Mouse (Mus musculus) spleen, adult 2 months (tissue): ENCODE data around the gene Rdx. TPM values are rescaled to one million over a fixed set of nuclear protein-coding genes. Genes with fewer than 3 reads are reported as not detected.

Source experiments
- DNase-seq, 2 experiments: peaks; one replicate each; pipeline versions ENCODE4 v3.0.0 to v3.0.0-alpha.2; 2012 to 2021; ENCODE audit warnings: low spot score in 2 of 2, low read depth in 1 of 2
- H3K27ac ChIP-seq: fragments of 200-500 bp; 2 replicates; pipeline ENCODE4 v1.5.1; 2012; ENCODE audit warnings: low read length, inconsistent platforms; ENCODE audit not compliant: insufficient read depth
- H3K27me3 ChIP-seq: fragments of 200-500 bp; 2 replicates; pipeline ENCODE4 v1.6.1; 2012; ENCODE audit warnings: mild to moderate bottlenecking, moderate library complexity, low read length, inconsistent platforms; ENCODE audit not compliant: control insufficient read depth, insufficient read depth
- H3K36me3 ChIP-seq: fragments of 200-500 bp; 2 replicates; pipeline ENCODE4 v1.6.1; 2012; ENCODE audit warnings: mild to moderate bottlenecking, low read length, inconsistent platforms; ENCODE audit not compliant: control insufficient read depth, insufficient read depth
- H3K4me1 ChIP-seq: fragments of 200-500 bp; 2 replicates; pipeline ENCODE4 v1.6.1; 2011; ENCODE audit warnings: inconsistent platforms; ENCODE audit not compliant: control insufficient read depth, insufficient read depth, insufficient read length
- H3K4me3 ChIP-seq: fragments of 200-500 bp; 2 replicates; pipeline ENCODE4 v1.5.1; 2011; ENCODE audit warnings: mild to moderate bottlenecking, inconsistent platforms; ENCODE audit not compliant: insufficient read depth, insufficient read length; ENCODE audit errors: extremely low read depth
- CTCF ChIP-seq: fragments of 200-500 bp; IDR thresholded peaks from 2 replicates; pipeline ENCODE4 v1.5.1; 2011; ENCODE audit warnings: mild to moderate bottlenecking, inconsistent platforms; ENCODE audit not compliant: insufficient read depth, insufficient read length, insufficient replicate concordance; ENCODE audit errors: extremely low read depth
- POLR2A ChIP-seq: fragments of 200-500 bp; IDR thresholded peaks from 2 replicates; pipeline ENCODE4 v1.6.1; 2011; ENCODE audit warnings: low read depth, low read length, inconsistent platforms
- WGBS: fragments of 180-500 bp; shearing (Covaris S2); methylation state at CpG from one replicate; pipeline ENCODE4 v1.1.7; 2018; 5-methylcytosine and 5-hydroxymethylcytosine counted together
- polyA plus RNA-seq: library from polyadenylated mRNA; depleted of rRNA; stranded (reverse); fragments of >200 nt; gene quantifications from 2 replicates; pipeline ENCODE4 v1.2.3, GENCODE M21; 2012

The Rdx gene
- polyA plus RNA-seq, 1 experiment, result 6.3 TPM

GRCm38 (mm10) chr9:52082414-52082813 lies 35.4 kb downstream of the Rdx start:
- TF ChIP-seq CTCF (no peak), POLR2A (no peak)
- no peak overlapping the region for H3K27ac ChIP-seq
- H3K27me3 ChIP-seq, result no peaks in the 10 kb centered on the region
- 61% methylated on average over 4 of the region's 4 CpGs for WGBS
- H3K36me3 ChIP-seq, result peaks cover 30% of the 10 kb centered on the region
- DNase-seq, result no peak
- H3K4me3 ChIP-seq, result no peak overlapping the region
- no peaks in the 10 kb centered on the region for H3K4me1 ChIP-seq

- H3K4me1 ChIP-seq, result no peaks in the 10 kb centered on the region
- H3K36me3 ChIP-seq, result peaks cover 12% of the 10 kb centered on the region; the same call in 1 of the 2 replicates
- H3K27me3 ChIP-seq, result no peaks in the 10 kb centered on the region
- no peak for DNase-seq
- TF ChIP-seq CTCF (no peak), POLR2A (no peak)
- no peak overlapping the region for H3K27ac ChIP-seq
- WGBS, result 91% methylated on average over 9 of the region's 9 CpGs
- H3K4me3 ChIP-seq, result no peak overlapping the region
Measured at GRCm38 (mm10) chr9:52091752-52092151, 44.8 kb downstream of the Rdx start.

- no peak overlapping the region for H3K27ac ChIP-seq
- no peaks in the 10 kb centered on the region for H3K27me3 ChIP-seq
- H3K4me3 ChIP-seq, result no peak overlapping the region
- DNase-seq, result no peak
- WGBS, result 92% methylated on average over 5 of the region's 5 CpGs
- no peaks in the 10 kb centered on the region for H3K4me1 ChIP-seq
- TF ChIP-seq CTCF (no peak), POLR2A (no peak)
- peaks cover 7% of the 10 kb centered on the region; the same call in 1 of the 2 replicates for H3K36me3 ChIP-seq
Measured at GRCm38 (mm10) chr9:52092311-52092710, 45.3 kb downstream of the Rdx start.

DNA sequence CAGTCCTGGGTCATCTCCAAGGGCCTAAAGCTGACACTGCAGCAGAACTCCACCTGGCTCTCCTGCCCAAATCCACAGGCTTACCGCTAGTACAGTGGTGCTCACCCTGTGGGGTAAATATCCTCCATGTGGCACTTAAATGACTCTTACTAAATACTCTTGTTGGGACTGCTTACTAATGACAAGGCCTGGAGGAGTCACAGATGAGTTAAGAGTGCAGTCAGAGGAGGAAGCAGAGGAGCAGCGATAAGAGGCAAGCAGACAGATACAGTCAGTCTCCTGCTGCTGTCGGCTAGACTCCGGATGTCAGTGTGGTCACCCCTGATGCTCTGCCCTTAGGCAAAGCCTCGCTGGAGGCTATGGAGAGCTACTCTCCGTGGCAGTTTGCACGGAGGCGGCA lies 46.1 kb downstream of the Rdx start:
- DNase-seq, result no peak
- Histone ChIP-seq H3K27me3 (no peaks in the 10 kb centered on the region), H3K36me3 (peaks cover 5% of the 10 kb centered on the region; the same call in 1 of the 2 replicates), H3K4me3 (no peak overlapping the region), H3K27ac (no peak overlapping the region), H3K4me1 (no peaks in the 10 kb centered on the region)
- WGBS, result 68% methylated on average over 8 of the region's 8 CpGs
- TF ChIP-seq POLR2A (no peak), CTCF (no peak)

- WGBS, result 90% methylated on average over 5 of the region's 5 CpGs
- no peak for DNase-seq
- Histone ChIP-seq H3K27me3 (no peaks in the 10 kb centered on the region), H3K4me3 (no peak overlapping the region), H3K4me1 (no peaks in the 10 kb centered on the region), H3K27ac (no peak overlapping the region), H3K36me3 (peaks cover 1% of the 10 kb centered on the region; the same call in 1 of the 2 replicates)
- TF ChIP-seq CTCF (no peak), POLR2A (no peak)
Measured at GRCm38 (mm10) chr9:52094016-52094415, 47.0 kb downstream of the Rdx start.

DNA sequence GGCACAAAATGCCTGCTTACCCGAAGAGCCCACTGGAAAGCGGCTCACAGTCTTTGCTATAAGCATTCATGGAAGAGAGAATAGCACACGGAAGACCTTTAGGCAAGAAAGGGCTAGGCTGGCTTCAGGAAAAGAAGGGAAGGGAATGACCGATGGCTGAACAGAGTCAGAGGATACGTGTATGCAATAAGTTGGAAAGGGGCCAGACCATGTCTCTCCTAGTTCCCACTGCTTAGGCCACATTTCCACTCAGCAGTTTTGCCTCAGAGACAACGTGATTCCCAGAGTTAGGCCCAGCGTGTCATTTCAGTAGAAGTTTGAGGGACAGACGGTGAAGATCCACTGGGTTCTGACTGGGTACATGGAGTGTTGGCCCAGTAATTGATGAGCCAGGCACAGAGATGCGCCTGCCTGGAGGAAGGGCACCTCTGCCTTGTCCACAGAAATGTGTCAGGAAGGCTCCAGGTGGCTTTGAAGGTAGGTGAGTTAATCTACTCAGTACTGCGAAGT lies 47.6 kb downstream of the Rdx start:
- no peak for DNase-seq
- WGBS, result 85% methylated on average over 10 of the region's 10 CpGs
- no peak overlapping the region for H3K27ac ChIP-seq

DNA sequence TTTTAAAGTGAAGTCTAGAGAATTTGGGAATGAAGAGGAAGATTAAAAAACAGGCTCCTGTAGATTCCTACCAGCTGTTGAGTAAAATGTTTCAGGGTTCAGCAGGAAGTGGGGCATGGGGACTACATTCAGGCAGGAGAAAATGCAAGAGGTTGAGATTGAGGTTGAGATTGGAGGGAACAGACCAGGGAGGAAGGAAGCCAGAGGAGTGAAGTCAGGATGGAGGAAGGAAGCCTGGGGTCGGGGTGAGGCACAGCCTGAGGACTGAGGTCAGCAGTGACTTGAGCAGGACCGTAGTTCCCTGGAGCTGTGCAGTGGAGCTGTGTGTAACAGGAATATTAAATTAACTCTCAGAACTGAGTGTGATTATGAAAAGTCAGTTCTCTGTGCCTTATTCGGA lies 48.7 kb downstream of the Rdx start:
- H3K4me3 ChIP-seq, result no peak overlapping the region
- 30% methylated on average over 3 of the region's 3 CpGs for WGBS
- TF ChIP-seq CTCF (no peak), POLR2A (no peak)
- DNase-seq, result no peak
- H3K36me3 ChIP-seq, result peaks cover 1% of the 10 kb centered on the region; the same call in 1 of the 2 replicates
- H3K27me3 ChIP-seq, result no peaks in the 10 kb centered on the region
- no peaks in the 10 kb centered on the region for H3K4me1 ChIP-seq
- no peak overlapping the region for H3K27ac ChIP-seq

More for the DNA sequence above, 47.6 kb downstream of the Rdx start:
- no peaks in the 10 kb centered on the region for H3K27me3 ChIP-seq
- no peak overlapping the region for H3K4me3 ChIP-seq
- H3K36me3 ChIP-seq, result peaks cover 1% of the 10 kb centered on the region; the same call in 1 of the 2 replicates
- no peak for TF ChIP-seq CTCF
- no peak for TF ChIP-seq POLR2A
- no peaks in the 10 kb centered on the region for H3K4me1 ChIP-seq
